In the genomic region with DNA sequence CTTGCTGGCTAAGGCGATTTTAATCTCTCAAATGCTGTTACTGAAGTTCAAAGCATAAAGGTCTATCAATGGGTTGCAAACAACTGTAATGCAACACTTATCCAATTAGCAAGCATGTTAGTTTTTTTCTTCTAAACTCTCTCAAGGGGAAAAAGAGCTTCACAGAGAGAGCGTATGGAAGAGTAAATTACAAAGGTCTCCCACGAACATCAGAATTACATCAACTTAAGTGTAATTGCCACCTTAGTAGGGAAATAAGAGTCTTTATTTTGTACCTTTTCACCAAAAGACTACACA, we compare ENCODE assay signal across 16 mouse cellular contexts.
"Had no signal": no experiment of that assay in that cellular context is flagged by ENCODE, and none has a peak within 500 bp of the region (broad histone marks: within the 10 kb centered on the region; RNA-seq: fewer than 3 reads in every experiment).

No protein-coding gene starts in this region.

- H3K27ac ChIP-seq: lung, embryonic 15.5 days; macrophage; midbrain, embryonic 15.5 days; neural tube, embryonic 12.5 days had no signal

- H3K9ac ChIP-seq: liver, postnatal 0 days; lung, embryonic 15.5 days; midbrain, embryonic 15.5 days; neural tube, embryonic 12.5 days had no signal

- DNase-seq: liver, postnatal 0 days; lung, adult 2 months; lung, postnatal 14 days; lung, postnatal 36 days; right cerebral cortex, postnatal 14 days; spleen, adult 18-20 months; thymus, adult 18-20 months; thymus, postnatal 14 days; thymus, postnatal 36 days had no signal

- H3K27me3 ChIP-seq: lung, embryonic 15.5 days; megakaryocyte, embryonic 14.5 days; midbrain, embryonic 15.5 days; neural tube, embryonic 12.5 days had no signal

- ATAC-seq: liver, postnatal 0 days; lung, postnatal 0 days; midbrain, embryonic 15.5 days had no signal

- H3K36me3 ChIP-seq: lung, embryonic 15.5 days; midbrain, embryonic 15.5 days; neural tube, embryonic 12.5 days had no signal

- H3K4me2 ChIP-seq: lung, embryonic 15.5 days; midbrain, embryonic 11.5 days; midbrain, embryonic 15.5 days; neural tube, embryonic 12.5 days had no signal

- H3K4me3 ChIP-seq: lung, embryonic 15.5 days; megakaryocyte, embryonic 14.5 days; midbrain, embryonic 15.5 days; neural tube, embryonic 12.5 days had no signal

- H3K9me3 ChIP-seq: lung, embryonic 15.5 days; megakaryocyte, embryonic 14.5 days; midbrain, embryonic 15.5 days; neural tube, embryonic 12.5 days had no signal

- H3K4me1 ChIP-seq: lung, embryonic 15.5 days; megakaryocyte, embryonic 14.5 days; midbrain, embryonic 15.5 days; neural tube, embryonic 12.5 days had no signal
